Mouse (Mus musculus) embryonic facial prominence, embryonic 10.5 days (tissue): ENCODE measurements around the gene Hist1h3h. TPM values are rescaled to one million over a fixed set of nuclear protein-coding genes. Genes with fewer than 3 reads are reported as not detected.
"Not testable (repeated sequence)": the region's sequence is repeated elsewhere in the genome, so short reads cannot be mapped to it uniquely, and the experiment has no call there.

Experiments used
- DNase-seq: peaks from one replicate; pipeline ENCODE4 v3.0.0-alpha.2; 2017; ENCODE audit warnings: low spot score
- H3K27ac ChIP-seq: fragments of 300-500 bp; sonication (generic); replicated peaks from 2 replicates; pipeline ENCODE4 v1.5.1; 2016; ENCODE audit warnings: mild to moderate bottlenecking
- H3K27me3 ChIP-seq: fragments of 300-500 bp; sonication (generic); replicated peaks from 2 replicates; pipeline ENCODE4 v1.6.1; 2016; ENCODE audit warnings: low read depth, mild to moderate bottlenecking; ENCODE audit not compliant: poor library complexity, severe bottlenecking
- H3K36me3 ChIP-seq: fragments of 300-500 bp; sonication (generic); replicated peaks from 2 replicates; pipeline ENCODE4 v1.6.1; 2016; ENCODE audit warnings: mild to moderate bottlenecking, moderate library complexity
- H3K4me1 ChIP-seq: fragments of 300-500 bp; sonication (generic); 2 replicates; pipeline ENCODE4 v1.6.1; 2016
- H3K4me3 ChIP-seq: fragments of 300-500 bp; sonication (generic); 2 replicates; pipeline ENCODE4 v1.5.1; 2016; ENCODE audit warnings: mild to moderate bottlenecking, moderate library complexity
- H3K9me3 ChIP-seq: fragments of 300-500 bp; sonication (generic); 2 replicates; pipeline ENCODE4 v1.6.1; 2016; ENCODE audit warnings: mild to moderate bottlenecking
- WGBS: fragments of 180-500 bp; shearing (Covaris S2); methylation state at CpG from one replicate; pipeline ENCODE4 v1.1.7; 2016; 5-methylcytosine and 5-hydroxymethylcytosine counted together
- polyA plus RNA-seq: library from polyadenylated mRNA; unstranded; fragments of >200 nt; fragmentation: Nextera tagmentation; extraction: Ambion mirVana; gene quantifications from 2 replicates; pipeline ENCODE4 v1.2.1, GENCODE M21; 2016

The Hist1h3h gene
- polyA plus RNA-seq, 1 experiment from 2014 or later: 10.7 TPM

DNA sequence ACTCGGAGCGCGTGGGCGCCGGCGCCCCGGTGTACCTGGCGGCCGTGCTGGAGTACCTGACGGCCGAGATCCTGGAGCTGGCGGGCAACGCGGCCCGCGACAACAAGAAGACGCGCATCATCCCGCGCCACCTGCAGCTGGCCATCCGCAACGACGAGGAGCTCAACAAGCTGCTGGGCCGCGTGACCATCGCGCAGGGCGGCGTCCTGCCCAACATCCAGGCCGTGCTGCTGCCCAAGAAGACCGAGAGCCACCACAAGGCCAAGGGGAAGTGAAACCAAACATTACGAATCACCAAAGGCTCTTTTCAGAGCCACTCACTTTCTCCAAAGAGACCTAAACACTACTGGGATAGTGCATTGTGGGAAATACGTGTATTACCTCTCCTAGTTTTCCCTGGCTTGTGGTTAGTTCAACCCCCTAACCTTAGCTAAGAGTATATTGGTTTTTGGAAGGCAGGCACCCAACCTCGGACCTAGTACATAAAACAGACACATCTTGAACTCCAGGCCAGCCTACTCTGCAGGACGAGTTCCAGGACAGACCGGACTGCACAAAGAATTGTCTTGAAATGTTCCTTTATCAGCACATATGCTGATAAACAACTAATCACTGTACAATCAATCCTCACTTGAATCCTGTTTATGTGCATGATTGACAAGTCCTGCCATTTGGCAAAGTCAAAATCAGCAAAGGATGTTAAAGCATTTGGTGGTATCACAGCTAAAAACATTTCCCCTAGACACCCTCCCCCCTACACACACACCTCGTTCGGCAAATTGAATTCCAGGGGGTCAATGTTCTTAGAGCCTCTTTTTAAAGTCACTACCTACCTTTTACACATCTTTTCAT lies 693 bp upstream of the Hist1h3h start:
- H3K9me3 ChIP-seq, H3K36me3 ChIP-seq, H3K27me3 ChIP-seq: not testable (repeated sequence)
- peak; percentile 62 for DNase-seq
- peak overlapping the region; percentile 64 for H3K4me3 ChIP-seq
- peak overlapping the region; percentile 95 for H3K27ac ChIP-seq
- peaks cover 32% of the 10 kb centered on the region for H3K4me1 ChIP-seq
- whole genome bisulfite sequencing: under 1% methylated on average over 16 of the region's 38 CpGs

DNA sequence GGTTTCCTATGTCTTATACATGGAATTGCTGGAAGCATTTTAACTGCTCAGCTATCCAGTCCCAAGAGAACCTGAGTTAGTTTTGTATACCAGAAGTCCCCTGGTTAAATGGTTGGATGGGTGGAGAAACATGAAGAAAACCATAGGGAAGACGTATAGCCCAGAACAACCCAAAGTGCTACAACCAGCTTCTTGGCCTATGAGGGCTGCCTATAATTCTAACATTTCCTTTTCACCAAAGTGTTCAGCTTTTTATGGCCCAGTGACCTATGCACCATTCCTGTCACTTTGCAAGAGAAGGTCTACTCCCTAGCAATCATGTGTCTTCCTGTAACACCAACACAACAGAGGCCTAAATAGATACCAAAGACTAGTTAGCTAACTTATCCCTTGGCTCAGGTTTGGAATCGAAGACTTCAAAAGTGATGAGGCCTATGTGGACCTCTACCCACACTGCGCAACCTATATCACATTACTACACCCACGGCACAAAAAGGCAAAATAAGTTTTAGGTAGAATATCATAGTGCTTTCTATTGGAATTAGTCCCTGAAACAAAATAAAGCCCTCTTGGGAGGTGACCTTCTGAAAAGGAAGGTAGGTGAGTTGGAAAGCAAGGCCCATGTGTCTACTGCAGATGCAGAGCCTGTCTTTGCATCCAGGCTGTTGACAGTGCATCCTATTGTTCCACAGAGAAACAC lies 1.1 kb downstream of the Hist1h3h start:
- no peaks in the 10 kb centered on the region for H3K36me3 ChIP-seq
- DNase-seq: peak; percentile 29
- H3K27ac ChIP-seq: peak overlapping the region; percentile 96
- H3K4me3 ChIP-seq: peak overlapping the region; percentile 65
- no peaks in the 10 kb centered on the region for H3K27me3 ChIP-seq
- H3K4me1 ChIP-seq: peaks cover 40% of the 10 kb centered on the region
- 60% methylated on average over 4 of the region's 4 CpGs for WGBS
- H3K9me3 ChIP-seq: no peaks in the 10 kb centered on the region

DNA sequence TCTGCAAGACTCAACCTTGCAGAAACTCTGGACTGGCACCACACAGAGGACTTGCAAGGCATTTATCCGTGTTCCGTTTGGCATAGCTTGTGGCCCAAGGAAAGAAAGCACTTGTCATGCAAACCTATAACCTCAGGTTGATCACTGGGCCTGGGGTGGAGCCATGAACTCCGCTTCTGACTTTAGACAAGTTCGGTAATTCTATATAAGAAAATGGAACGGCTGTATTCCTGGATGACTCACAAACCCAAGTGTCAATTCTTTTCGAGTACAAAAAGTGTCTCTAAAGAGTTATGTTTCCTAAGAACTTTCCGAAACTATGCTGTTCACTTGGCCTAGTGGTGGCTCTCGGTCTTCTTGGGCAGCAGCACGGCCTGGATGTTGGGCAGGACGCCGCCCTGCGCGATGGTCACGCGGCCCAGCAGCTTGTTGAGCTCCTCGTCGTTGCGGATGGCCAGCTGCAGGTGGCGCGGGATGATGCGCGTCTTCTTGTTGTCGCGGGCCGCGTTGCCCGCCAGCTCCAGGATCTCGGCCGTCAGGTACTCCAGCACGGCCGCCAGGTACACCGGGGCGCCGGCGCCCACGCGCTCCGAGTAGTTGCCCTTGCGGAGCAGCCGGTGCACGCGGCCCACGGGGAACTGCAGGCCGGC lies 3.8 kb downstream of the Hist1h3h start:
- H3K9me3 ChIP-seq, H3K36me3 ChIP-seq, H3K27me3 ChIP-seq: not testable (repeated sequence)
- peak; percentile 38 for DNase-seq
- WGBS: 1% methylated on average over 30 of the region's 44 CpGs
- peak overlapping the region; percentile 57 for H3K4me3 ChIP-seq
- peaks cover 31% of the 10 kb centered on the region for H3K4me1 ChIP-seq
- H3K27ac ChIP-seq: peak overlapping the region; percentile 96

DNA sequence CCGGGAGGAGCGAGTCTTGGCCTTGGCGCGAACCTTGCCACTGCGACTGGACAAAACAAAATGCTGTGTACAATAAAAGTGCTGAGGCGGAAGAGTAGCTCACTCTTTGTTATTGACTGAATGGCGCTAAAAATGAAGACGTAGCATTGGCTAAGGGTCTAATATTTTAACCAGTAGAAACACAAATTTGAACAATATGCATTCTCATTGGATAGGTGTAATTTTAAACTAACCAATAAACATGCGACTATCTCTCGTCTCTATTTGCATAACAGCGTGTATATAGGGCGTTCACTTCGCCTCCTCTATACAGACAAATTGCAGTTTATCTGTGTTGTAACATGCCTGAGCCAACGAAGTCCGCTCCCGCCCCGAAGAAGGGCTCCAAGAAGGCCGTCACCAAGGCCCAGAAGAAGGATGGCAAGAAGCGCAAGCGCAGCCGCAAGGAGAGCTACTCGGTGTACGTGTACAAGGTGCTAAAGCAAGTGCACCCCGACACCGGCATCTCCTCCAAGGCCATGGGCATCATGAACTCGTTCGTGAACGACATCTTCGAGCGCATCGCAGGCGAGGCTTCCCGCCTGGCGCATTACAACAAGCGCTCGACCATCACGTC lies 4.4 kb downstream of the Hist1h3h start, which contains the start of gene Hist1h2bm:
Hist1h2bm (plus strand) TSS at position 288 of the 616 bp plus-strand sequence.
- H3K27ac ChIP-seq: peak within 1 kb of the TSS; percentile 96
- H3K9me3 ChIP-seq, H3K36me3 ChIP-seq, H3K27me3 ChIP-seq: not testable (repeated sequence)
- peak within 1 kb of the TSS; percentile 57 for H3K4me3 ChIP-seq
- WGBS: under 1% methylated on average over 37 of the region's 37 CpGs
- peaks cover 31% of the 10 kb centered on the region for H3K4me1 ChIP-seq
- peak; percentile 82 for DNase-seq

DNA sequence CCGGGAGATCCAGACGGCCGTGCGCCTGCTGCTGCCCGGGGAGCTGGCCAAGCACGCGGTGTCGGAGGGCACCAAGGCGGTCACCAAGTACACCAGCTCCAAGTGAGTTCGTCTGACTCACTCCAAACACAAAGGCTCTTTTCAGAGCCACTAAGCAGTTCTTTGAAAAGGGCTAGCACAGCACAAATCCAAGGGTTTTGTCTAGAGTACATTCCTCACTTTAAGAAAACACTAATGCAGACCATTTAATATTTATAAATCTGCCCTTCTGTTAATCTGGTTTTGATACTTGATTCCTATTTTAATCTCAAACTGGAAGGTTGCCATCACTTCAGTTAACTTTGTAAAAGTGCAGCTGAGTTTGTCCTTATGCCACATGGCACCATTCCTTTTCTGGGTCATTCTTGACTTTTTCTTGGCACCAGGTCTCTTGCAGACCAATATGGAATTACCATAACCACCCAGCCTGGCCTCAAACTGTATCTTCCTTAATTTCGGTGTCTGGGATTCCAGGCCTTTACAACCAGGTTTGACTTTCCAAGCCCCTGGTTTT lies 5.0 kb downstream of the Hist1h3h start:
- WGBS: 2% methylated on average over 11 of the region's 11 CpGs
- no peaks in the 10 kb centered on the region for H3K36me3 ChIP-seq
- no peaks in the 10 kb centered on the region for H3K9me3 ChIP-seq

DNA sequence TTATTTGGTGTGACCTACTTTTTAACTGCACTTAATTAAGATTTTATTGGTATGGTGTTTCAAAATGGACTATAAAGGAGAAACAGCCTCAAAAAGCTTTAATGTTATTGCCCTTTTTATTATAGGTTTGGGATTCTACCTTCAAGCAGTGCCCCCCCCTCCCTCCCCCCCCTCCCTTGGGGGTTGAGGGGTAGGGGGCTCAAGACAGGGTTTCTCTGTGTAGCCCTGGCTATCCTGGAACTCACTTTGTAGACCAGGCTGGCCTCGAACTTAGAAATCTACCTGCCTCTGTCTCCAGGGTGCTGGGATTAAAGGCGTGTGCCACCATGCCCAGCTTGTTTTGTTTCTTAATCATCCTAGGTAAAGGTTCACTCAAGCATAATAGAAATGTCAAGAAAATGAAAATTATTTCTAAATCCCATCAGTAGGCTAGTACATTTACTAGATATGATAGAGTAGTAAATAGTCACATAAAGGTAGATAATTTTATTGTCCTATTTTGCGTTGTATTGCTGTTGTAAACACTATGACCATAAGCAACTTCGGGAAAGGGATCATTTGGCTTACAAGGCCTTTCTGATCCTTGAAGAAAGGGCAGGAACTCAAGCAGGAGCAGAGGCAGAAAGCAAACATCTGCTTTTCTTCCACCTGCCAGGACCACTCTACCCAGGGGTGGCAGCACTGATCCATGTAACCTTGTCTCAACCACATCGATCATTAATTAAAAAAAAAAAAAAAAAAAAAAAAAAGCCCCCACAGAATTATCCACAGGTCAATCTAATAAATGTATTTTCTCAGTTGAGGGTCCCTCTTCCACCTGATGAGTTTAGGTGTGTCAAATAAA lies 5.8 kb downstream of the Hist1h3h start:
- peaks cover 37% of the 10 kb centered on the region for H3K4me1 ChIP-seq
- no peaks in the 10 kb centered on the region for H3K36me3 ChIP-seq
- DNase-seq: peak; percentile 49
- peak overlapping the region; percentile 57 for H3K4me3 ChIP-seq
- peak overlapping the region; percentile 91 for H3K27ac ChIP-seq
- 32% methylated on average over 5 of the region's 5 CpGs for WGBS
- no peaks in the 10 kb centered on the region for H3K27me3 ChIP-seq
- H3K9me3 ChIP-seq: no peaks in the 10 kb centered on the region

More for the DNA sequence above, 5.0 kb downstream of the Hist1h3h start:
- DNase-seq: peak; percentile 46
- Histone ChIP-seq H3K4me3 (peak overlapping the region; percentile 57), H3K27me3 (no peaks in the 10 kb centered on the region), H3K27ac (peak overlapping the region; percentile 91), H3K4me1 (peaks cover 31% of the 10 kb centered on the region)

DNA sequence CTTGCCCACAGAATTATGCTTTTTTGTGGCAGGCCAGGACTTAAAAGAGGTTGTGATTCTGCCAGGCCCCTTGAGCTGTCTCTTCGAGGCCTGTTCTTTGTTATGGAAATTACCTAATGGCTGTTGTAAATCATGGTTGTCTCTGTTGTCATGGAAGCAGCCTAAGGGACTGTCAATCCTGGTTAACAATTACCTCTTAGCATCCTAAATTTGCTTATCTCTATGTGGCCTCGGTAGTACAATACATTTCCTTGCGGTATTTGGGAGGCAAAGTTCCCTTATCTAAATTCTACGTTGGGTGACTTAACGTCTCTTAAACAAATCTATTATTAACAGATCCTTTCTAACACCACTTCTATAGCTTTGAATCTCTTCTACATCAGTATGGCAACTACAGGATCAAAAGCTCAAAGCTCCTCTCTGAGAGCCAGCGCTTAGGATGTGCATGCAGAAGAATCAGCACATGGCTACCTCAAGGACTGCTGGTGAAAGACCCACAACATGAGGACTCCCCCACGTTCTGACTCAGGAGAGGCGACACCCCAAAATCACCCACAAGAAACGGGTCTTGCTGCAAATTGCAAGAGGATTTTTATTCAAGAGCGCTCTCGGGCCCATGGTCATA lies 10.6 kb downstream of the Hist1h3h start:
- peaks cover 9% of the 10 kb centered on the region for H3K4me1 ChIP-seq
- no peaks in the 10 kb centered on the region for H3K27me3 ChIP-seq
- 29% methylated on average over 11 of the region's 11 CpGs for WGBS
- H3K36me3 ChIP-seq: no peaks in the 10 kb centered on the region
- H3K27ac ChIP-seq: peak overlapping the region; percentile 59
- no peak for DNase-seq
- no peak overlapping the region for H3K4me3 ChIP-seq
- no peaks in the 10 kb centered on the region for H3K9me3 ChIP-seq

DNA sequence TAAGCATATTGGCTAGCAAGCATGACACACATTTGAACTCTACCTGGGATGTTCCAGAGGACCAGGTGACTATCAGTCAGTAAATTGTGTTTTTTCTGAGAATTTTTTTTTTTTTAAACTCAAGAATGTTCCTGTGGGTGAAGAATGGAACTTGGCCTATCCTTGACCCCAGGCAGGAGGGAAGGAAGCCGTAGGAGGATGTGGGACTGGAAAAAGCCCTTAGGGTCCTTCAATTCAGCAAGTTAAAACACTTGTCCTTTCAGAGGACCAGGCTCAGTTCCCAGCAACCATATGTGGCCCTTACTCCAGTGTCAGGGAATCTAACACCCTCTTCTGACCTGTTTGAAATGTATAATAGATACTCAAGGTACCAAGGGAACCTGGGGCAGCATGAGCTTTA lies 12.1 kb downstream of the Hist1h3h start:
- WGBS: 29% methylated on average over 1 of the region's 1 CpGs
- H3K27ac ChIP-seq: no peak overlapping the region
- DNase-seq: no peak

DNA sequence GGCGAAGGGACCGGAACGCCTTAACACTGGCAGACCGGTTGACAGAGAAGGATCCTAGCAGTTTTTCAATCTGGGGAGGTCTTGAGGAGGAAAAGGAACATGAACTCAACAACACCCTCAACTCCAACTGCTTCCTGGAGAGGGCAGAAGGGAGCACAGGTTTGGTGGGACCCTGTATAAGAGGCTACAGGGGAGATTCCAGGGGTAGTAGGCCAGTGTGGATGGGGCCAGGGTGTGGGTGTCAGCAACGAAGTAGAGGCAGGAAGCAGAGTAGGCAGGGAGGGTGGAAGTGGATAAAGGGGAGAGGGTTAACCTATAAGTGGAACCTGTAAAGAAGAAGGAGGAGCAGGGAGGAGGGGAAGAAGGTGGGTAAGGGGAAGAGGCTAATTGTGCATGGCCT lies 16.0 kb downstream of the Hist1h3h start:
- Histone ChIP-seq H3K27ac (peak overlapping the region; percentile 99), H3K36me3 (no peaks in the 10 kb centered on the region), H3K27me3 (no peaks in the 10 kb centered on the region), H3K9me3 (no peaks in the 10 kb centered on the region), H3K4me3 (peak overlapping the region; percentile 63), H3K4me1 (peaks cover 19% of the 10 kb centered on the region)
- WGBS: 66% methylated on average over 5 of the region's 5 CpGs
- peak; percentile 58 for DNase-seq

More for the DNA sequence above, 12.1 kb downstream of the Hist1h3h start:
- Histone ChIP-seq H3K36me3 (no peaks in the 10 kb centered on the region), H3K4me1 (peaks cover 22% of the 10 kb centered on the region), H3K27me3 (no peaks in the 10 kb centered on the region), H3K4me3 (no peak overlapping the region), H3K9me3 (no peaks in the 10 kb centered on the region)

DNA sequence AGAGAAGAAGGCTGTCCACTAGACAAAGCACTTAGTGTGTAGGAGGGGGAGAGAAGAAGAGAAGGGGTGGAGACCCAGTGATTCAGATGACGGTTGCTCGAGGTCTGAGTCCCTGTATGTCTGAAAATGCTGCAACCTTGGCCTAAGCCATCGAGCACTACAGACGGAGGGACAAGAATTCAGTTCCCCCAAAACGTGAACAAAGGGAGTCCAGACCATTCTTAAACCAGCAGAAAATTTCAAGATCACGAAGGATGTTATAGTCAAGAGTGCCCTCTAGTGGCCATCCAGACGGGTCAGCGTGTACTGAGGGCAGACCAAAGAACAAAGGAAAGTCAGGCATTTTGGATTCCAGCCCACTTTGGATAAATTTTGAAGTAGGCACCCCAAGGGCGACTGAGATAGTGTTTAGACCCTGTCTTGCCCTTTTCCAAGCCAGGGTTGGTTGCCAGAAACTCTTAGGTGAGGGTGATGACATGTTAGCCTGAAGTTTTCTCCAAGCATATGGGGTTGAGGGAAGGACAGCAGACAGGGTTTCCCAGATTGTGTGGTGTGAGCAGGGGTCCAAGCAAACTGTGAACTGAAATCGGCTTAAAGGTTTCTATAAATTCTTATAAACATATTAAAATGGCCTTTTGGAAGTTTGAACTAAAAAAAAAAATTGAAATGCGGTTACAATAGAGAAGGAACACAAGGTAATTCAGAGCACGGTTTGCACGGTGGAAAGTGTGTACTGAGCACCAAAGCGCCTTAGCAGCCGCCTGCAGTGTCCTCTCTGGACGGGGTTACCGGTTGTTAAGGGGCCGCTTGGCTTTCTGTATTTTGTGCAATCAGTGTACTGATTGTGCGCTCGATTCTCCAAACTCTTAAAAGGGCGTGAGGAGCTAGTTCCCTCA lies 16.8 kb downstream of the Hist1h3h start:
- peak; percentile 84 for DNase-seq
- Histone ChIP-seq H3K9me3 (no peaks in the 10 kb centered on the region), H3K27ac (peak overlapping the region; percentile 99), H3K36me3 (no peaks in the 10 kb centered on the region), H3K27me3 (no peaks in the 10 kb centered on the region), H3K4me3 (peak overlapping the region; percentile 63), H3K4me1 (peaks cover 19% of the 10 kb centered on the region)
- under 1% methylated on average over 21 of the region's 21 CpGs for WGBS
